Mouse (Mus musculus) lung, postnatal 0 days (tissue): ENCODE data around the gene Prox1.

Experiments used
- CTCF ChIP-seq: IDR thresholded peaks from 2 replicates; pipeline ENCODE4 v1.5.1; 2016; ENCODE audit warnings: antibody characterized with exemption, mild to moderate bottlenecking
- EP300 ChIP-seq: IDR thresholded peaks from 2 replicates; pipeline ENCODE4 v1.6.1; 2016; ENCODE audit warnings: antibody characterized with exemption, mild to moderate bottlenecking, control low read depth

GRCm38 (mm10) chr1:190173596-190173995 lies 3.1 kb upstream of the Prox1 start:
- TF ChIP-seq CTCF (no peak), EP300 (no peak)
